Mouse (Mus musculus) adrenal gland, postnatal 0 days (tissue): ENCODE measurements around the gene Igflr1. TPM values are rescaled to one million over a fixed set of nuclear protein-coding genes. Genes with fewer than 3 reads are reported as not detected.

Experiments used
- microRNA-seq: library from miRNA; unstranded; fragments of <30 nt; microRNA quantifications from one replicate; pipeline ENCODE4, GENCODE M21; 2016; ENCODE audit warnings: borderline replicate concordance; ENCODE audit not compliant: insufficient number of aligned reads
- polyA plus RNA-seq: library from polyadenylated mRNA; unstranded; fragments of >200 nt; fragmentation: Nextera tagmentation; extraction: Ambion mirVana; gene quantifications from 2 replicates; pipeline ENCODE4 v1.2.1, GENCODE M21; 2015

The Igflr1 gene
- polyA plus RNA-seq = 0.72 and 1.8 TPM in 2 replicates

DNA sequence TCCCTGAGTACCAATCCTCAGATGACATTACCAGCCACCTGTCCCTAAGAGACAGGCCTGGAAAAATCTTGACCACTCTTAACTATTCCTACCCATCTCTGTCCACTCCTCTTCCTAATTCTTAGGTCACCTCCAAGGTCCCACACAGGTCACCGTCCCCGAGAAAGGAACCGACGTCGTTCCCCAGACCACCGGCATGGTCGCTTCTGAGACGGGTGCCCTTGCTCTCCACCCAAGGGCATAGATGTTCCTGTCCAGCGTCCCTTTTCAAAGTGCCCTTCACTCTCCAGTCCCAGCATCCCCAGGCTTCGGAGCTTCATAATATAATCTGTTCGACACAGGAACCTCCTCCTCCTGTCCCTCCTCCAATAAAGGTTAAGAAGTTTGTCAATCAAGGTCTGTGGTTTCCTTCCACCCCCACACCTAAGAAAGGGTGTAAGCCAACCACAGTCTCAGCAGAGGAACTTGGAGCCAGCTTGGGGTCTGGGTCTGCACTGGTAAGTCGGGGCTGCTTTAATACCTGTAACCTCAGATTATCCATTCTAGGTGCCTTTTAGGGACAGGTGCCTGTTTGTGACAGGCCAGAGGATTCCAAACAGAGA is at the start of gene Igflr1:
TSS of gene Igflr1 (plus strand) at position 458 of the 602 bp plus-strand sequence.

GRCm38 (mm10) chr7:30534633-30535577 is 30.3 kb upstream of the Igflr1 start, which contains the start of gene Arhgap33:
Gene Arhgap33, minus strand, starts transcription at chr7:30535060.

DNA sequence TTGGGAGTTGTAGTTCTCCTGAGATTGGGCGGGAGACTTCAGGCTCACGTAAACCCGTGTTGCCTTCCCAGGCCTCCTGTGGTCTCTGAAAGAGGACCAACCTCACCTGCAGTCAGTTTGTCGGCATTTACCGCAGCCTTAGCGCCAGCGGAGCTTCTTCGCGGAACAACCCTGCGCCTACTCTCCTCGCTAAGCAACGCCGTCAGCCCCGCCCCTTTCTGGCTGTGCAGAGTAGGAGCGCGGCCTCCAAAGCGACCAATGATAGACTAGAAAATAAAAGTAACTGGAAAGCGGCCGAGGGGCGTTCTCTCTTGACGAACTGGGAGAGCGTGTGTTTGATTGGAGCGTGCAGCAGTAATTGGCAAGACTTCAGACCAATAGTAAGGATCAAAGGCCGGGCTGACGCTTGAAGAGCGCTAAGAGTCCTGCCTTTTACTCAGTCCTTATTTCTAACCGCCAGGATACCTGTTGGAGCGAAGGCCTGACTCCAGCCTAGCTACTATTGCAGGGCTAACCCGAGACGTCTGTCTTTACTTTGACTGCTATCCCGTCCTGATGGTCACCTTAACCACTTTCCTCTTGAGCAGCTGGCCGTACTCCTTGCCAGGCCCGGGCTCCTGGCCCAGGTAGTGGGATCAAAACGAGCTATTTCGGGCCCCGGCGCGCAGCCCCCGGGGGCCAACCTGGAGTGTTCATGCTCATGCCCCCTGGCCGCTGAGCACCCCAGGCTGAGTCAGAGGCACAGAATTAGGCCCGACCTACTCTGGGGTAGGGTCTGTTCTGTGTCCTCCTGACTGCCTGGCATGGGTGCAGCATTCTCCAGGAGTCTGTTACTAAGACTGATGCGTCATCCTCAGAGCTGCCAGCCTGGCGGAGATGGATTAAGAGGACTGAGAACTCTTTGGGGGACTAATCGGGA is 12.9 kb upstream of the Igflr1 start, which contains the start of the genes Hspb6 and Proser3:
TSS of gene Hspb6 (plus strand) at position 77 of the 919 bp plus-strand sequence.
TSS of gene Proser3 (minus strand) at position 198 of the 919 bp plus-strand sequence.

GRCm38 (mm10) chr7:30559443-30559954 is 5.7 kb upstream of the Igflr1 start, which contains the start of gene Lin37:
Gene Lin37, minus strand, starts transcription at chr7:30559838.

GRCm38 (mm10) chr7:30563117-30563905 is 1.9 kb upstream of the Igflr1 start, which contains the start of the genes U2af1l4, Gm49396 and Psenen:
Gene U2af1l4, plus strand, starts transcription at chr7:30563301.
Gene Gm49396, plus strand, starts transcription at chr7:30563344.
Gene Psenen, minus strand, starts transcription at chr7:30563627.

DNA sequence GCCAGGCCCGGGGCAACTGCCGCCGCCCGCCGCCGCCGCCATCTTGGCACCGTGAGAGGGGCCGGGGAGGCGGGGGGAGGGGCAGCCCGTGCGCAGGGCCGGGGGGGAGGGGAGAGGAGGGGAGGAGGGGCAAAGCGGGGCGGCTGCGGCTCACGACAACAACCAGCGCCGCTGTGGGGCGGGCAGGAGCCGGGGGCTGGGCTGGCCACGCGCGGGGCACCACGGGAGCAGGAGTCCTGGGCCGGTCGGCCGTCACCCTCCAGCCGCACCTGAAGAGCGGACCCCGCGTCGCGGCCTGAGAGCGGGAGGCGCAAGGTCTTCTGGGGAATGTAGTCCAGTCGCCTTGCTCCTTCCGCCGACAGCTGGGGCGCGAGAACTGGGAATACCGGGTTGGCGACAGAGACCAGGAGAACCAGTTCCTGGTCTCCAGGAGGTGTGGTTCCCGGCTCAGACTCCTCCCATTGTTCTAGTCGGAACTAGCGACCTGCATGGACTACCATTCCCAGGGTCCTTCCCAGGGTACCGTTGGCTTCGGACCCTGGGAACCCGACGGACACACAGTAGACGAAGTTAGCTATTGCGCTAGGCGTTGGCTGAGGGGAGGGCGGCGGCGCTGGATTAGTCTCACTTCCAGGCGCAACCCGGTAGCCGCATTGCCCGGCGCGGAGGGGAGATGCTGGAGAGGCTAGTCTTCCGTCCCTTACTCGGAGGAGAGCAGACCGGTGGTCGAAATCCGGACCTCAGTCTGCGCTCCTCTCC is 23.6 kb downstream of the Igflr1 start, which contains the start of gene Kmt2b:
TSS of gene Kmt2b (minus strand) at position 51 of the 759 bp plus-strand sequence.

GRCm38 (mm10) chr7:30598786-30599185 is 33.6 kb downstream of the Igflr1 start, which contains the start of gene Zbtb32:
Gene Zbtb32, minus strand, starts transcription at chr7:30598909.

DNA sequence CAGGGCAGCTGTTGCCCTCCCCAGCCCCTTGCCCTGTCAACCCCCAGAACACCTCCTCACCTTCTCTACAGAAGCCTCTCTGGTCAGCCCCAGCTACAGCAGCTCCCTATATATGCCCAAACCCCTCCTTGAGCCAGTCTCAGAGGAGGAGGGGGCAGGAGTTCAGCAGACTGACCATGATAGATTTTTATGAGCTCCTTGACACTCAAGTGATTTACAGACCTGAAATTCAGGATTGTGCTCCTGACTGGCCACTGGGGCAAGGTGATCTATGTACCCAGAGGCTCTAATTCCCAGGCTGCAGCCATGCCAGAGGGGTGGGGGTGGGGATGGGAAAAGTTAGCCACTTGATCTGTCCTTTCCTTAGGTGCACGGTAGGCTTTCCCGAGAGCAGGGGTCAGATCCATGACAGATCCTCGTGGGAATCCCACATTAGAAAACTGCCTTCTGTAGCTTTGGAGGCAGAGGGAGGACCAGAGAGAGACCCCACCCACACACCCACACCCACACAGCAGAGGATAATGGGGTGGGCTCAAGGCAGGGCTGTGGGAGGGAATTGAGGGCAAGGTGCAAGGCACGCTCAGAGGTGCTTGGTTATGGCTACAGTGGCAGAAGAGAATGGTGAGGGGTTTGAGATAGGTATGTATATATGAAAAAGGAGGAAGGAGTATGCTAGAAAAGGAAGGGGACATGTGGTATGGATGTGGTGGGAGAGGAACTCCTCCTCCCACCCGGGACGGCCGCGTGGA is 47.6 kb downstream of the Igflr1 start, which contains the start of gene Upk1a:
TSS of gene Upk1a (minus strand) at position 194 of the 749 bp plus-strand sequence.

Small RNAs within 50 kb of the gene (microRNA-seq; reads per million reads assigned to microRNA genes)
- gene Gm38670 = not detected
- not detected for gene Mir3569

Other genes with a start within 250 kb of the Igflr1 start
- 1.7 and 4.2 TPM in 2 replicates for gene E130208F15Rik, start 243.7 kb upstream of the Igflr1 start, polyA plus RNA-seq
- 19.9 and 24.4 TPM in 2 replicates for gene Sdhaf1, start 241.5 kb upstream of the Igflr1 start, polyA plus RNA-seq
- gene Lrfn3, start 202.7 kb upstream of the Igflr1 start, polyA plus RNA-seq = 7.0 and 8.6 TPM in 2 replicates
- gene Tyrobp, start 151.7 kb upstream of the Igflr1 start, polyA plus RNA-seq = 130 and 219 TPM in 2 replicates
- gene Hcst, start 145.6 kb upstream of the Igflr1 start, polyA plus RNA-seq = 6.9 and 9.5 TPM in 2 replicates
- 0.88 and 1.7 TPM in 2 replicates for gene Nfkbid, start 143.7 kb upstream of the Igflr1 start, polyA plus RNA-seq
- 66.4 and 132 TPM in 2 replicates for gene Aplp1, start 119.9 kb upstream of the Igflr1 start, polyA plus RNA-seq
- gene Kirrel2, start 107.7 kb upstream of the Igflr1 start, polyA plus RNA-seq = not detected in 2 replicates
- 0.10 and 0.17 TPM in 2 replicates for gene Nphs1, start 107.1 kb upstream of the Igflr1 start, polyA plus RNA-seq
- gene Prodh2, start 71.8 kb upstream of the Igflr1 start, polyA plus RNA-seq = 3.3 and 7.4 TPM in 2 replicates
- gene Arhgap33, start 30.4 kb upstream of the Igflr1 start, polyA plus RNA-seq = 5.8 and 11.5 TPM in 2 replicates
- gene Hspb6, start 13.2 kb upstream of the Igflr1 start, polyA plus RNA-seq = 21.9 and 51.7 TPM in 2 replicates
- 5.8 and 6.8 TPM in 2 replicates for gene Proser3, start 13.1 kb upstream of the Igflr1 start, polyA plus RNA-seq
- 57.6 and 67.2 TPM in 2 replicates for gene Lin37, start 5.6 kb upstream of the Igflr1 start, polyA plus RNA-seq
- gene U2af1l4, start 2.1 kb upstream of the Igflr1 start, polyA plus RNA-seq = 83.5 and 101 TPM in 2 replicates
- 2.8 and 5.1 TPM in 2 replicates for gene Gm49396, start 2.1 kb upstream of the Igflr1 start, polyA plus RNA-seq
- gene Psenen, start 1.8 kb upstream of the Igflr1 start, polyA plus RNA-seq = 179 and 205 TPM in 2 replicates
- gene Kmt2b, start 23.3 kb downstream of the Igflr1 start, polyA plus RNA-seq = 3.7 and 4.5 TPM in 2 replicates
- 0.11 and 0.51 TPM in 2 replicates for gene Zbtb32, start 33.5 kb downstream of the Igflr1 start, polyA plus RNA-seq
- 0.55 and 0.79 TPM in 2 replicates for gene Upk1a, start 47.4 kb downstream of the Igflr1 start, polyA plus RNA-seq
- 1,273 and 1,293 TPM in 2 replicates for gene Cox6b1, start 60.7 kb downstream of the Igflr1 start, polyA plus RNA-seq
- not detected in 2 replicates for gene Etv2, start 70.4 kb downstream of the Igflr1 start, polyA plus RNA-seq
- gene Rbm42, start 84.9 kb downstream of the Igflr1 start, polyA plus RNA-seq = 83.9 and 102 TPM in 2 replicates
- gene Haus5, start 99.6 kb downstream of the Igflr1 start, polyA plus RNA-seq = 14.3 and 19.0 TPM in 2 replicates
- not detected in 2 replicates for gene Pmis2, start 106.2 kb downstream of the Igflr1 start, polyA plus RNA-seq
- 10.8 and 14.4 TPM in 2 replicates for gene 2200002J24Rik, start 133.5 kb downstream of the Igflr1 start, polyA plus RNA-seq
- gene Atp4a, start 146.8 kb downstream of the Igflr1 start, polyA plus RNA-seq = 2.5 and 2.7 TPM in 2 replicates
- 231 and 307 TPM in 2 replicates for gene Tmem147, start 164.1 kb downstream of the Igflr1 start, polyA plus RNA-seq
- 0.11 and 0.35 TPM in 2 replicates for gene Gapdhs, start 178.3 kb downstream of the Igflr1 start, polyA plus RNA-seq
- gene Sbsn, start 186.0 kb downstream of the Igflr1 start, polyA plus RNA-seq = 16.2 and 29.7 TPM in 2 replicates
- 49.0 and 57.0 TPM in 2 replicates for gene Dmkn, start 198.3 kb downstream of the Igflr1 start, polyA plus RNA-seq
- 32.6 and 84.5 TPM in 2 replicates for gene Krtdap, start 222.5 kb downstream of the Igflr1 start, polyA plus RNA-seq